Mouse (Mus musculus) T-helper 17 cell (primary cell): ENCODE measurements around the gene Reps2.

ENCODE experiments used
- in situ Hi-C, 2 experiments: fragments of 300-600 bp; cut with MboI, MseI; formaldehyde crosslinking; loops; 1 replicate in 1 of 2; 2 replicates in 1 of 2; pipeline ENCODE4 v1.15.1; 2025; ENCODE audit warnings: high pct_unique_total_duplicates in 2 of 2

Gene Reps2

DNA sequence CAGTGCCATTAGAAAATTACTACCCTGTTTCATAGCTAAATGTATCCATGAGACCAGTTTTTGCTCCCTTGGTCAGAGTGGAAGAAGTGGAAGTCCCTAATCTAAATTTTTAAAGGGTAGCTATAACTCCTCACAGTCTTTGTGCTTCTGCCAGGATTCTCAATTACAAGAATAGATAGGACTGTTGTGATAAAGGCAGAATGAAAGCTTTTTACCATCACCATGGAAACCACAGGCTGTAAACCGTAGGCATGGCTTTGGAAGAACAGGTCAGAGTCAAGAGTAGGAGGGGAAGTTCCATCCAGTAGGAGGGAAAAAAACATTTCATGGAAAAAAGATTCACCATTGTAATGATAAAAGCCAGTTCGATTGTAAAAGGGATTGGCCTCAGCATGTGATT lies 147.0 kb downstream of the Reps2 start:
- in situ Hi-C loops, result no loop called here

DNA sequence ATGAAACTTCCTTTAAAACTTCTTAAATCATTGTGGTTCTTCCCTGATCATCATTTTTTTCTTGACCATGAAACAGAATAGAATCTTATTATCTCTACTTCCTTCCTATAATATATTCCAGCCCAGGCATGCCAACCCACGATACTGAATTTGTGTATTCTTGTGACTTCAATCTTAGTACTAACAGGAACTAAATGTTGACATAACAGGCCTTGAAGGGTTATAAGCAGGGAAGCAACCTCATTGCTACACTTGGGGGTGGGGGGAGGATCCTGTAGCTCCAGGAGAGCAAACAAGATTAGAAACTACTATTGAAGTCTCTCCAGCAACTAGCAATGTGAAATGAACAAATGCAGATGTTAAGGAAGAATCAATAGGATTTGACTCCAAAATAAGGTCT lies 154.8 kb downstream of the Reps2 start:
- in situ Hi-C loops, result no loop called here

DNA sequence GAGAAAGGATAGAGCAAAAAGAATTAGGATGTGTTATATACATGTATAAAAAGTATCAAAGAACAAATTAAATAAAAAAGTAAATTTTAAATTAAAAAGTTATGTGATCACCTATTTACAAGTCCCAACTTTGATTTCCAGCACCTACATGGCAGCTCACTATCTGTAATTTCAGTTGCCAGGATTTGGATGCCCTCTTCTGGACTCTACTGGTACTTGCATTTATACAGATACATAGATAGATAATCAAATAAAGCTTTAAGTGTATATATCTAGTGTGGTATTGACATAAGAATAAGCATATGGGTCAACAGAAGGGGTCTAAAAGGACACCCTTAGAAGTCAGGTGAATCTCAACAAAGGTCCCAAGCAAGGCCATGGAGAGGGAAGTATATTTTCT lies 155.7 kb downstream of the Reps2 start:
- in situ Hi-C loops, result no loop called here

DNA sequence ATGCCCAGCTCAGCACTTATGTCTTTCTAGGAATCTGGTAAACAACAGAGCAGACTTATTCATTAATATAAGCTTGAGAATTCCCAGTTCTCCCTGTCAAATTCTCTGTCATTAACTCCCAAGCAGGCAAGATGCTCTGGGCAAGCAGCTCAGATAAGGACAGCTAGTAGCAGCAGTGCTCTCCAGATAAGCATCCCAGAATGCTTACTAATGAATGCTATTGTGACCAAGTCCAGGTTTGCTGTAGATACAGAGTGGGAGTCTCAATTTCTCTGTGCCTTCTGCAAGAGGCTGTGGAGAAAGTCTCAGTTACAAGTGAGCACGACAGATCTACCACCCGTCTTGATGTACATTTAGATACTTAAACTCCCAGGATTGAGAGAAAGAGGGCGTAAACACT lies 173.2 kb downstream of the Reps2 start:
- in situ Hi-C loops, result no loop called here

DNA sequence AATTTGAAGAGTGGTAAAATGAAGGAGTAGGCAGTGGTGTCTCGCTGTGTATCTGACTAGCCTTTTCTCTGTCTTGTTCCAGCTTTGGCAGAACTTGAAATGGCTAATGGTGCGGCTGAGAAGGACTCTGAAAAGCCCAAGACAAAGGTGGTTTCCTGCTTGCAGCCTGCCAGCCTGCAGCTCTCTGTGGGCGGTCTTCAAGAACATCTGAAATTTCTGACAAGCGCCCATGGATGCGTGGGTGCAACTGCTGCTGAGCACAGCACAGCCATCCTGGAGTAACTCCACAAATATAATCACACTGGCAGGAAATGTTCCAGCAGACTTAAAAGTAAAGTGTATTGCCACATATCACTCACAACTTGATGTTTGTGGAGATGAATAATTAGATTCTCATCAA lies 181.3 kb downstream of the Reps2 start:
- in situ Hi-C loops, result loop anchor here in 1 of 2 experiments (10.0 kb wide), 1 partner anchor 587 kb away; no protein-coding TSS in a partner anchor

DNA sequence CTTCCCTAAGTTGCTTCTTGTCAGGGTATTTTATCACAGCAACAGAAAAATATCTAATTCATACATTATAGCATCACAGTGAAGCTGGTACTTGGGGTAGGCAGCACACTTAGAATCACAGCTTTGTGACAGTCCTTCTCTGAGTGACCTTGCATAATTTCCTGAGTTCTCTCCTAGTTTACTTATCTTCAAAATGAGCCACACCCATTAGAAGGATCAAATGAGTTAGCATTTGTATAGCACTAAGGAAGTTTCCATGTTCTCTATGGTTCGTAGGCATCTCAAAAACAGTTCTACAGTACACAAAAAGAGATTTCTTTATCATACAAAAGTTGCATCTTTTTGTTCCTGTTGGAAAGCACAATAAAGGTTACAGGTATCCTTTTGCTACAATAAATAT lies 187.0 kb downstream of the Reps2 start:
- in situ Hi-C loops, result no loop called here

DNA sequence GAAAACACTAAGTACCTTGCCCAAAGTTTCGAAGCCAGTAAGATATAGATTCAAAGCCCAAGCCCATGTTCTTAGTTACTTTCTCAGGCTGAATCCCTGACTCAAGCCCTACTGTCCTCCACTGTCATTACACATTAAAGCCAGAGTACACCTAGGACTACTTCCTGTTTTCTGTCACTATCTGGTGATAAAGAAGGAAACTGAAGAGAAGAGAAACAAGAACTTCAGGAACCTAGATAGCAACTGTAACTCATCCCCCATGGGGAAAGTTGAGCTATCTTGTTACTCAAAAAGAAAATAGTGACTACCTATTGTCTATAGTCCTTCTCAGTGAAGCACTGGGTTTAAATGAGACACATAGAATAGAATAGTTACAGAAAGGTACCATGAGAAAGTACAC lies 188.1 kb downstream of the Reps2 start:
- in situ Hi-C loops, result no loop called here

DNA sequence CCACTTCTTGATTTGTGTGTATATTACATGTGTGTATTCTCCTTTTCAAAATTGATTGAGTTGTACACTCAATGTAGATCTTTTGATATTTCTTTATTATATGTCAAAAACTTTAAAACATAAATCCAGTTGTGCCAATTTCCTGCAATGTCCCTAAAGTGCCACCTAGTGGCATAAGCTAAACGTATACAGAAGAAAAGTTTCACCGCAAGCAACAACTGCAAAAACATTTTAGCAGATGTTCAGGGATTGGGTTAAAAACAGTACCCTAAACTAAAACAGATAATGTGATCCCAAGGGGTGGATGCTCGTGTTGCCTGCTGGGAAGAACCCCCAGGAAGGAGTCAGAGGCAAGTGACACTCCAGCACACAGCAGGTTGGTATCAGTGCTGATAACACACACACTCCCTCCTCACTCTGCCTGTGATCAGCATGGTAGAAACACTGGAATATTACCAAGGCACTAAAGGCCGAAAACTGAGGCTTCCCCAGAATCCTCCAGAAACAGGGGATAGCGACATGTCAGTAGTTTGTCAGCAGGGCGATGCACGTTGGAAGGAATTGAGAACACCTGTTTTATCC lies 189.5 kb downstream of the Reps2 start:
- in situ Hi-C loops, result no loop called here

DNA sequence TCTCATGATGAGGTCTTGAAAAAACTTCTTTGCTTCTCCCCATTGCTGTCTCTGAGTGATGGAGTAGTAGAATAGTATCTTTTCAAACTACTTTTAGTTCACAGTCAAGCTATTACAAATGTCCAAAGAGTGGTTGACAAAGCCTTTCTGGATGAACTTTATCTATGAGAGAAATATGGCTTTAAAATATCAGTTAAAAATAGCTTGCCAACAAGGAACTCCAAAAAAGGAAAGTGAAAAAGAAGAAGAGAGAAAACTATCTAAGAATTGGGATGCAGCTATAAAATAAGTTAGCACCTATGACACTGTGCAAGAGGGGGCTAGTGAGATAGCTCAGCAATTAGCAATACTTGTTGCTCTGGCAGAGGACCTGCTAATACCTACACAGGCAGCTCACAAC lies 190.8 kb downstream of the Reps2 start:
- in situ Hi-C loops, result no loop called here

DNA sequence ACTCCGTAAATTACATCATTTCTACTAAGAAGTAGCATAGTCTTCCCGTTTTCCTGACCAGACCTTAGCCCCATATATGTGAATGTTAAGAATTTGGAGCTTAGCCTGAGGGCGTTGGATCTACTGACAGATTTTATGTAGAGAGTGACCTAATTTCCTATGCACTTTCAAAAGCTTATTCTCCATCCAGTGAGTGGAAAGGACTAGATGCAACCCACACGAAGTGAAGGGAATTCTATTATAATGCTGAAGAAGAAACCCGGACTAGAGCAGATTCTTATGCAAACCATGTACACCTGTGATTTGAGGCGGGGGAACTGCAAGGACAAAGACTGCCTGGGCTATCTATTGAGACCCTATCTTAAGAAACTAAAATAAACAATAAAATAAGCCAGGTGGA lies 195.5 kb downstream of the Reps2 start:
- in situ Hi-C loops, result no loop called here

DNA sequence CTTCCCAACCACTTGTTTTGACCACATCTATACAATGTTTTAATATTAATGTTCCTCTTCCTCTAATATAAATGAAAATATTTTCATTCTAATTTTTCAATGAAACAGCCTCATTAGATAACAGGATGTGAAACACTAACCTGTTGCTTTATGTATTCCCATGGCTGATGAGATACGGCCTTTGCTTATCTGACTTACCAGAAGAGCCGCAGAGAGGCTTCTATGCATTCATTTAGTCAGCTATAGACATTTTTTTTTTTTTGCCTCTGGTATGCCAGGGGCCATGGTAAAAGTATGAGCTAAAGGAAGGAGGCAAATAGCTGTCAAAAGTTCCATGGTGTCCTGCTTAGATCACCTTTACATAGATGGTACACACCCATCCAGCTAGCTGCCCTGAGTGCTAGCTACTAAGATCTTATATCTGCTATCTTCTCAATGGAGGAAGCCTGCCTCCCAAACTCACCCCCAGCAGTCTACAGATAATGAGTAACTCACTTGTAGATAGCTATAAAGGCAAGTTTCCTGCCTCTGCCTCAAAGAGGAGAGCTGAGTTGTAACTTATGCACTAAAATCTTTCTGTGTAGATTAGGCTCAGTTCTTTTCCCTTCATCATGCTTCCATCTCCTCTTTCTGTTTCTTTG lies 196.7 kb downstream of the Reps2 start:
- in situ Hi-C loops, result no loop called here

DNA sequence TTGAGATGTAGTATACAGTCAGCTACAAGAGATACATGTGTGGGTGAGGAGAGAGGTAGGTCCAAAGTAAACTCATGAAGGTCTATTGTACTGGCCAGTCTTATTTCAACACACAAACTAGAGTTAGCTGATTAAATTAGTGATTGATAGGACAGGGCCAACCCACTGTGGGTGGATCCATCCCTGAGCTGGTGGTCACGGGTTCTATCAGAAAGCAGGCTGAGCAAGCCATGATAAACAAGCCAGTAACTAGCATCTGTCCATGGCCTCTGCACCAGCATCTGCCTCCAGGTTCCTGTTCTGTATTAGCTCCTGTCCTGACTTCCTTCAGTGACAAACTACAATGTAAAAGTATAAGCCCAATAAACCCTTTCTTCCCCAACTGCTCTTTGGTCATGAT lies 200.1 kb downstream of the Reps2 start:
- in situ Hi-C loops, result no loop called here

DNA sequence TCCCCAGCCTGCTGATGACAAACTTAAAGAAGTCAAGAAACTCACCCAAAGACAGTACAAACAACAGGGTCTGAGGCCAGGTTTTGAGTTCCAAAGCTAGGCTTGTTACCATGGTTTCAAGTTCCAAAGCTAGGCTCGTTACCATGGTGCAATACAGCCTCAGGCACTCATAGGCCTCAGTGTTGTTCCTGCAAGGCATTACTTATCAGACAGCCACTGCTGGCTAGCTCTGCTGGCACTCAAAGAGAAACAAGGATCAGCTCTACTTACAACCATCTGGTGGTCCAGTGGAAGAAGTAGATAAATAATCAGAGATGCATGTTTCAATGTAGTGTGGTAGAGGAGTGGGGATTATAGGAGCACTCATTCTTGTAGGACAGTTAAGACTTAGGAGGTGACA lies 200.5 kb downstream of the Reps2 start:
- in situ Hi-C loops, result no loop called here

DNA sequence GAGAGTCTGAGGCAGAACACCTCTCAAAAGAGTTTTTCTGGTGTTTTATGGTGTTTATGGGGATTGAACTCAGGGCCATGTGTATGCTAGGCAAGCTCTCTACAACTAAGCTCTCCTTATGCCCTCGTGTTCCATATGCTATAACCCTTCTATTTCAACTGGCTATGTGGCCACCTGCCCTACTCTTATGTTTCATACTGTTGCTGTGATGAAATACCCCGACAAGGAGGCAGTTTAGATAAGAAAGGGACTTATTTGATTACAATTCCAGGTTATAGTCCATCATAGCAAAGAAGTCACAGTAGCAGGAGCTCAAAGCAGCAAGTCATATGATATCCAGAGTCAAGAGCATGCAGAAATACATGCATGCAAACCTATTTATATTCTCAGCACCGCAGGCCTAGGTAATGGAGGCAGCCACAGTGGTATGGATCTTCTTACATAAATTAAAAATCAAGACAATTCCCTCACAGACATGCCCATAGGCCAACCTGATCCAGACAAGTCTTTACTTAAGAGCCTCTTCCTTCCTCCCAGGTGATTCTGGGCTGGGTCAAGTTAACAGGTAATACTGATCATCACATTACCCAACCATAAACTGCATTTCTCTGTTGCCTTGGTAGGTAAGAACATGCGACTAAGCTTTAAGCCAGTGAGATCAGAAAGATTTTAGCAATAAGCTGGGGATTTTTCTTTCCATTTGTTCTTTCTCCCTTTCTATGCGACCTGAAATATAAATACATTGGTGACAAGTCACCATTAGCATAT lies 210.5 kb downstream of the Reps2 start:
- in situ Hi-C loops, result loop anchor here in 1 of 2 experiments (10.0 kb wide), 1 partner anchor 788 kb away; no protein-coding TSS in a partner anchor

DNA sequence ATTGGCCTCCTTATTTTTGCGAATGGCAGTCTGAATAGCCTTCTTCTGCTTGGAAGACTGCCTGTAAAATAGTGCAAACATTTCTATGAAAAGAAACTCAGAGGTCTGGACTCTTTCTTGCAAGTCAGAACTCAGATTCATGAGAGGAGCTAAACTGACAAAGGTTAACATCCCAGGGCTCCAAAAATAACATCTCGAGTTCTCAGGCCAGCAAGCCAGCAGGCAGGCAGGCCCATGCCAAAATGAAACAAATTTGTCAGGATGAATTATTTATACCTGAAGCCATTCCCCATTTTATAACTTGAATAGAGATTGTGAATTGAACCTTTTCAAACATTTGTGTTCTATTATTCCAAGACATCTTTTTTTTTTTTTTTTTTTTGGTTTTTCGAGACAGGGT lies 215.8 kb downstream of the Reps2 start:
- in situ Hi-C loops, result no loop called here

DNA sequence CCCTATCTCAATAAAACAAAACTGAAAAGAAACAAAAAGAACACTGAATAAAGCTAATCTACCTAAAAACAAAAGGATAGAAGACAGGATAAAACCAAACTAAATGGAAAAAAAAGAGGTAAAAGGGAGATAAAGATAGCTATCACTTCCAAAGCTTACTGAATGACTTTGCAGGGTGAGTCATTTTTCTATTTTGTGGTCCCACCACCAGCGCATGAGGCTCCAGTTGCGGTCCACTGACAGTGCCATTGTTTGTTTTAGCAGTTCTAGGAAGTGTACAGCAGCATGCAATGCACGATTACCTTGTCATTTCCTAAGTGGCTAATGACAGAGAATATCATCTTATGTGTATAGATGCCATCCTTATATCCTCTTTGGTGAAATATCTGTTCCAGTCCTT lies 224.0 kb downstream of the Reps2 start:
- in situ Hi-C loops, result no loop called here

DNA sequence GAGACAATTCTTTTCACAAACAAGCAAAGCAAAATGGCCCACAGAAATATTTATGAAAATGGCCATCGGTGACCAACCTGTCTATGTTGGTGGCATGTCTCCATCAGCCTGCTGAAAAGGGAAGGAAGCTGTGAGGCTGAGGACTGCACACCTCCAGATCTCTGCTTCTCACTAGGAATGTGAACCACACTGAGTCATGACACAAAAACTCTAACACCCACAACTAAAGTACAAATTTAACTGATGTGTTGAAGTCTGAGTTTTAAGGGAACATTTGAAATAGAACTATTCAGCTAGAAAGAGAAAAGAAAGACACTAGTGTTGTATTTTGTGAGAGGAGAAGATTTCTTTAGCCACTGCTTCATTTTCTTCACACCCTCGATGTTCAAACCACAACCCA lies 230.3 kb downstream of the Reps2 start:
- in situ Hi-C loops, result no loop called here

DNA sequence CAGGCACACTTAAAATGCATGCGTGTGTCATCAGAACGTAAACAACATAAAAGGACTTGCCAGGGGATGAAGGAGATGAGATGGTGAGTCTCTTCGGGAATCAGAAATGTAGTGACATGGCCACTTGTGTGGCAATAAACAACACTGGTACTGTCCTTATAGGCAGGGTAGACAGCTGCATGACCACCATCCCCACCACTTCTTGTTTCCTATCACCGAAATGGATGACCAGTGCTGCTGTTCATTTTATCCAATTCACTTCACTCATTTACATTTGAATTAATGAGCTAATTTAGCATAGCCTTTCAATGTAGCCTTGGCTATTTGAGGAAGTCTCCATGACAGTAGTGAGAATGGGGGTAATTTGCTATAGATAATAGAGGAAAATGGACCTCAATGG lies 236.2 kb downstream of the Reps2 start:
- in situ Hi-C loops, result no loop called here

DNA sequence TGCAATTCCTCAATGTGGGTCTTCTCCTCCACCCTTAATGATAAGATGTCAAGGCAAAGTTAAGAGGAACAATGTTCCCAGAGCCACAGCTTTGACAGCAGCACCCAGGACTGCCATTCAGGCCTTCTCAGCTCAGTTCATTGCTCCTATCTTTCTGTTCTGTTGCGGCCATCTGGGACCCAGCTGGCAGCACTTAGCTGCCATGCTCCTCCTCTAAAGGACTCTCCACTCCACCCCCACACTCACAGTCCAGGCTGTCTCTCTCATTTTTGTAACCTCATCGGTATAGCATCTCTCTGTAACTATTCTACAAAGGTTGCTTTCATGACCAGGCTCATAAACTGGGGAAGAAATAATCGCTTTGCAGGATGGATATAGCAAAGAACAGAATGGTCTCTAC lies 241.0 kb downstream of the Reps2 start:
- in situ Hi-C loops, result no loop called here

DNA sequence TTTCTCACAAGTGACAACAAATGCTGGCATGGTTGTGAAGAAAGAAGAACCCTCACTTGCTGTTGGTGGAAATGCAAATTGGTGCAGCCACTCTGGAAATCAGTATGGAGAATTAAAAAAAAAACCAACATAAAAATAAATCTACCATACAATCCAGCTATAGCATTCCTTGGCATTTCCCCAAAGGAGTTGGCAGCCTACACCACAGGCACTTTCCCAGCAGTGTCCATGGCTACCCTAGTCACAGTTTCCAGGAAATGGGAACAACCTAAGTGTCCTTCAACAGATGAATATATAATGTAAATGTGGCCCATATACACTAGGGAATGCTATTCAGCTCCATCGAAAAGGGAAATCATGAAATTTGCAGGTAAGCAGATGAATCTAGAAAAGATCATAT lies 262.7 kb downstream of the Reps2 start:
- in situ Hi-C loops, result no loop called here

DNA sequence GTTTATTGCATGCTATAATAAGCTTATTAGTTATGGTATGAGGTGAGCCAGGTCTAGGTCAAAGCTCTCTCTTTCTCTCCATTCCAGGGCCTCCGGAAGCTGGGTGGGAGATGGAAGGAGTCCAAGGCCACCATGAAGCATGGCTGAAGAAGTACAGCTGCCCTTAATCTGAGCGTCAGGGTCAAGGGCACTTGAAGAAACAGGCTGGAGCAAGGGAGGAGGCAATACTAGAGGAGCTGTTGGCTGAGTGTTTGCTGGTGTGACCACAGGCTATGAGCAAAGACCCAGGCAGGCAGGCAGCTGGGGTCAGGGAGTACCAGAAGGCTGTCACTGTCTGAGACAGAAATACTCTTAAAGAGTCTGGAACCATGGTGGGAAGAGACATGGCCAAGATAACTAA lies 280.2 kb downstream of the Reps2 start:
- in situ Hi-C loops, result no loop called here
